Mouse (Mus musculus): ENCODE measurements at regions not wholly inside any gene's neighbourhood (a gene's known extent, or its start where the extent isn't known, plus 50 kb on each side); places are given as distances from the start of the nearest gene placed in this dataset.
A peak's percentile ranks its signal among the peaks of the same experiment; 100 is the strongest.

DNA sequence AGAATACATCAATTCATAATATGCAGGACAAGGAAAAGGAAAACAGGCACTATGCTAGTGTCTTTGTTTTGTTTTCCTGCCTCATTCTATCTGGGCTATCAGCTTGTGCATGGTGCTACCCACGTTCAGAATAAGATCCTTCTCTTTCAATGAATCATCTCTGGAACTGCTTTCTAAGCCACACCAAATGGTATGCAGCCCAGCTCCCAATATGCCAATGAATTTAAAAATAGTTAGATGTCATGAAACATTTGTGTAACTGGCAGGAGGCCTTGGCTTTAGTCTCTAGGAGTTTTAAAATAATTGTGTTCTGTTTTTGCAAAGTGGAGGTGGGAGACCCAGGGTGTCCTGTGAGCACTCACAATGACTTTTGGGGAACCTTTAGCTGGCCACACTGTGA lies 603.1 kb upstream of the Sema6d start:
- DNase-seq (ENCODE audit: low spot score in 2 of 2) = no peak

DNA sequence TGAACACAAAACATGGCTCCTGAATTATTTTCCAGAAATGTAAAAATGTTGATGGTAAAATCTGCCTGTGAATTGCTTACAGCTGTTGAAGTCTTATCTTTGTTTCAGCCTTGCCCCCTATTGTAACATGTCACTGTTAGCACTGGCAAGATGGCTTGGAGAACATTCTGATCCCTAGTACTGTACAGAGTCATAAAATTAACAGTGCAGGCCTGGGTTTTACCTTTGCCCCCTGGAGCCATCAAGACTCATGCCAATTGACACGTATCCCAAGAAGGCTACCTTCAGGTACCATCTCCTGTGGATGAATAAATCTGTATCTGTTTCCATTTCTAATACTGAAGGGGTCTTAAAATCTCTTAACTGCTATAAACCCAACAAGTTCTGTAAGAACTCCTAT lies 583.6 kb upstream of the Sema6d start:
- no peak for DNase-seq (ENCODE audit: low spot score in 2 of 2)

DNA sequence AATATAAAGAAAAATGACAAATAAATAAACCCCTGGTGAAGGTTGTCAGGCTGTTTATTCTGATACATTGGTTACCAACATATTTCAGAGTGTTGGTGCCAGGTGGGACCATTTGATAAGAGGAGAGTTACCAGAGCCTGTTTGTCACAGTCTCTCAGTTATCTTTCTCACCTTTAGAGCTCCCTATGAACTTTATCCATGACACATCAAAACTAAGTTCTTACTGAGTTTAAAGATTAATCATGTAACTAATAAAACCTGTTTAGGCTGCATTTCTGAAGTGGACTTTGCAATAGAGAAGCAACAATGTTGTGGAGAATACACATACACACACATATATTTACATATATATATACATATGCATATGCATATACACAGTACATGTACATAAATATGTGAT lies 582.7 kb upstream of the Sema6d start:
- no peak for DNase-seq (ENCODE audit: low spot score in 2 of 2)

DNA sequence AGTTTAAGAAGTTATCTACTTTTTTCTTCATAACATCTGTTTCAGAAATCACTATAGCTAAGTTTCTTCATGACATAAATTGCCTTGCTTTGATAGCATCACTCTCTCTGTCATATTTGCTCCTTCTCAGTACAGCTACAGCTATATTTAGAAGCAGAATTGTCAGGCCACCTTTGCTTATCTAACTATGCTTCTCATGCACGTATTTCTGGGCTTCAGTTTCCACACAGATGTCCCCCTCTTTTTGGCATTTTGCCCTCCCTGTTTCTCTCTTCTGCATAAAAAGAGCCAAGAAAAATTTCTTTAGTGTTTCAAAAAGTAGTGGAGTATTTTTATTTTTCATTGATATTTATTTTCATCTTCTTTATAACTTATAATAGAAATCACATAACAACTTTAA lies 560.9 kb upstream of the Sema6d start:
- DNase-seq (ENCODE audit: low spot score in 2 of 2) = no peak

DNA sequence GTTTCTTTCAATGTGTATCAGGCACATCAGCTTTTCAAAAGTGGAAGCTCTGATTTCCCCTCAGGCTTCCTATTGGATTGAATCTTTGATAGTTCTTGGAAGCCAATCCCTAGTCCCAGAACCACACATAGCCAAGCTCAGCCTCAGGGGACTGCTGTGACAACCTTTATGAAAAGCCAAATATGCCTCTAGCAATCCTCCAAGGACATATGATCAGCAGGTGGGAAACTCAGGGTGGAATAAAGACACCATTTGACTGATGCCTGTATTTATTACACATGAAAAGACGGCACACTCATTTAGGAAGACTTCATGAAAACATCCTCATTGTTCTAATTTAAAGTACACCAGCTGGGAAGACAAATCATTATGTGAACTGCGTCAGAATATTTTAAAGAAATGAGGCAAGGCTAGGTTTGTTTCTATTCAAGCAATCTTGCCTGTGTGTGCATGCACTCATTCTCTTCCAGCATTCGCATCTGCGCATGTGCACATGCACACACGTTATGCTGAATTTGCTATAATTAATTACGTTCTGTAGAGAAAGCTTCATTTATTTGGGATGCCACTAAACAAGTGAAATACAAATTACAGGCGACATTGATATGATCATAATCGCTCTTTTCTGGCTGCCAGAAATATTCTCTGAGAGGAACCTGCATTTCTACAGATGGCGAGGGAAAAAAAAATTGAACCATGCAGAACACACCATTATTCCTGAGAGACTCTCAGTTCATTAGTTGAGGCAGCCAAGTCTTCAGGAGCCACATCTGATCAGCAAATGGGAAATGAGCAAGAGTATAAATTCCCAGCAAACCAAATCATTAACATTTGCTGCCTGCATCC lies 556.6 kb upstream of the Sema6d start:
- DNase-seq (ENCODE audit: low spot score in 2 of 2) = peak in 1 of 2 experiments; percentile 8

DNA sequence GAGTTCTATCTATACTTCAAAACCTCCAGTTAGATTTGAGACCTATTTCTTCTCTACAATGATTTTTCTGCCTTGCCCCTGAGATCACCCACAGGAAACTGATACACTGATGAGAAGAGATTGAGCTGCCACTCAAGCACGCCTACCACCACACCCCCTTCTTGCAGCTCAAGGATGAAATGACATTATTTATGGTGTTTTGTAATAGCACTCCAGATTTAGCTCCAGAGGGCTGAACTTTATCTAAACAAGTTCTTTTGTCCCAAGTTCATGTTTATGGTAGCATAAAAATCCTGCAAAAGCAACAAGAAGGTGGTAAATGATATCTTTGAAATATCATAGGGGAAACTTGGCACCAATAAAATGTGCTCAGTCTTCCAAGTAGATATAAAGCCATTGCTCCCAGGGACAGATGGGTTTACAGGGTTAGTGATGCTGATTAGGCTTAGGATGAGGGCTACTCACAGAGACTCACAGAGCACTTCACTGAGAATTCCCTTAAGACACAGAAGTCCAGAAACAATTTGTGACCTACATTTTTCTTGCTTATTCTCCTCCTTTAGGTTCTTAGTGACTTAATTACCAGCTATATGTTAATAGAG lies 538.4 kb upstream of the Sema6d start:
- no peak for DNase-seq (ENCODE audit: low spot score in 2 of 2)

DNA sequence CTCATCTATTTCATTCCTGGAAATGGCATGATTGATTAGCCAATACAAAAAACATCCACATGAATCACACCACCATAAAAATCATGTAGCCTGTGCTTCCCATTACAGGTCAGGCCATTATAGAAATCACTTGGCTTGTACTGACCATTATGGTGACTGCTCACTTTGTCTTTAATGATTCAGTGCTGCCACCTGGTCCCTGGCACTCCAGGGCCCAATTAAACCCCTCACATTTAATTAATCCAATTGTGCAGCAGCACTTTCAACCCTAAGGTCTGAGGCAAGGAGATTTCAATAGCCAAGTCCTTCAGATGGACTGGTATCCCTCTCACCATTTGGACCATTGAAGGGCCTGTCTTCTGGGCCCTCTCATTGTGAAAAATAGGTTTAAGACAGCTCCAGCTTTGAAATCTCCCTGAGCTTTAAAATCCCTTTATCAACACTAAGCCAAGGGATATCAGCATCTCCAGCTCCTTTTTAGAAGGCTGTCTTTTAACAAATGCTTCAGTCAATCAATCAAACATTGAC lies 531.6 kb upstream of the Sema6d start:
- no peak for DNase-seq (ENCODE audit: low spot score in 2 of 2)

Data from right cerebral cortex, postnatal 36 days (tissue).